Mouse (Mus musculus): ENCODE results near the gene Epha8.

Gene Epha8

GRCm38 (mm10) chr4:136956751-136957446, at the start of gene Epha8:
Gene Epha8, minus strand, starts transcription at chr4:136956816.
- peak; percentile 18 for DNase-seq (ENCODE audit: low spot score)

DNA sequence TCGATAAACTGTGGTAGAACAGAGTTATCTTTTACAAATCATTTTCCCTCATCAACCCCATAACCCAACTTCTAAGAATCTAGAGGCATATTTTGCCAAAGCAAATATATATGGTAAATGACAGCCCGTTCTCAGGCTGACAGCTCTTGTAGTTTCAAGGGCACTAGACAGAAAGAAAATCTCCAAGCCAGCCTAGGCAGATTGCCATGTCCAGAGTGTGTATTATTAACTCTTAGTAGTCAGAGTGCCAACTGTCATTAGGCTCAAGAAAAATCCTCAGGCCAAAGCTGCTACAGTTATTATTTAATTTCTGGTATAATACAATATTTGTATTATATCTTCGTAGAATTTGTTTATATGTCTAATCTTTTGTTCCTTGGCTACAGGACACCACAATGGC, 45.2 kb upstream of the Epha8 start:
- DNase-seq (ENCODE audit: low spot score): no peak

DNA sequence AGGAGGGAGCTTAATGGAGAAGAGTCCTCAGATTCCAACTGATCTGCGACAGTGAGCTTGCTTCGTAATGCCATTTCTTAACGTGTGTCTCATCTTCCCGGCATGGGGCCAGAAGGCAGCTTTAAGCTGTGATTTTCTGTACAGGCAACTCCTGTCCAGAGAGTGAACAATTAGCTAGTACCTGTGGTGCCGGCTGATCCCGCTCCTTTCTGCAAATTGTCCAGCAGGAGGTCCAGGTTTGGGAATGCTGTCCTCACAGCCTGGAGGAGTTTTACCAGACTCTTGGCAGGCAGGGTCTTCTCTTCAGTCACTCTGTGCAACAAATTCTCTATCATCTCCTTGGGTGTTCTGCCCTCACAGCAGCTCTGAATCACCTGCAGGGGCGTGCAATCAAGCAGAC, 44.4 kb upstream of the Epha8 start:
- DNase-seq (ENCODE audit: low spot score): no peak

DNA sequence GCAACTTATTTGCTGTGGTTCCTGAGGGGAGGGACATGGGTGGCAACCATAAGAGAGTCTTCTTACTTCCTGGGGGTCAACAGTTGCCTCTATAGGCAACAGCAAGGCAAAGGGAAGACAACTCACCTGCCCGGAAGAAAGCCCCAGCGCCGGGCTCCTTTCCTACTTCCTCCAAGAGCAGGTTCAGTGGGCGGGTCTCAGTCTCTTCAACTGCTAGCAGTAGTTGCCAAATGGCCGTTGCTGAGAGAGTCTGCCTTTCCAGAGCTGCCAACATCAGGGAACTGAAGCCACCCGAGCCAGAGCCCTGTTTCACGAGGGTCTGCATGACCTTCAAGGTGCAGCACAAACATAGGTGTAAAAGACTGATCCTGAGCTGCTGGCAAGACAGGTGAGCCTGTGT, 41.8 kb upstream of the Epha8 start:
- DNase-seq (ENCODE audit: low spot score): no peak

- no peak for DNase-seq (ENCODE audit: low spot score)
Observed at GRCm38 (mm10) chr4:136997723-136998345, 41.2 kb upstream of the Epha8 start.

GRCm38 (mm10) chr4:136996933-136997332, 40.3 kb upstream of the Epha8 start:
- no peak for DNase-seq (ENCODE audit: low spot score)

GRCm38 (mm10) chr4:136995361-136995760, 38.7 kb upstream of the Epha8 start:
- DNase-seq (ENCODE audit: low spot score): peak; percentile 36

DNA sequence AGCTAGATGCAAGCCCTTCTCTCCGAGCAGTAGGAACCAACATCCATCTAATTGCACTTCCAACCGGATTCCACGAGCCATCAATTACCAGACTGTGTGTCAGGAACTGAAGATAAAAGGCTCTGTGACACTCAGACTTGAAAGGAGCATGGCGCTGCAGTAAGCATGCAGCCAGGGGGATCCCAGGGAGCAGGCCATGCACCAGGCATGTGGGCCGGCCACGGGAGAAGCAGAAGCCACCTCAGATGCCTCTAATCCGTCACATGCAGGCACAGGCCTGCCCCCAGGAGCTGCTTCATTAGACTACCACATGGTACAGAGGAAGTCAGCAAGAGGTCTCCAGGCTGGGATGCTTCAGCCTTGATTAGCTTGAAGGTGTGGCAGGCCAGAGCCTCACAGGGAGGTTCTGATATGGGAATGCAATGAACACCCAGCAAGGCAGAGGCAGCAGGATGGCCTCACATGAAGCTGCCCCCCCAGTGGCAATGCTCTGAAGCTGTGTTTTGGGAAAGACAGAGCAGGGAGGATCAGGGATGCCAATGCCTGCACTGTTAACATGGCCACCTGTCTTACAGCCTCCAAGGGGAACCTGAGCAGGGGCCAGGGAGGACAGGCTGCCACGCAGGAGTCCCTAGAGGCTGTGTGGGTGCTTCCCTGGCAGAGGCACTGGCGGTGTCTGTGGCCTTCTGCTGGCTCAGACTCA, 25.5 kb upstream of the Epha8 start:
- DNase-seq (ENCODE audit: low spot score): no peak

DNA sequence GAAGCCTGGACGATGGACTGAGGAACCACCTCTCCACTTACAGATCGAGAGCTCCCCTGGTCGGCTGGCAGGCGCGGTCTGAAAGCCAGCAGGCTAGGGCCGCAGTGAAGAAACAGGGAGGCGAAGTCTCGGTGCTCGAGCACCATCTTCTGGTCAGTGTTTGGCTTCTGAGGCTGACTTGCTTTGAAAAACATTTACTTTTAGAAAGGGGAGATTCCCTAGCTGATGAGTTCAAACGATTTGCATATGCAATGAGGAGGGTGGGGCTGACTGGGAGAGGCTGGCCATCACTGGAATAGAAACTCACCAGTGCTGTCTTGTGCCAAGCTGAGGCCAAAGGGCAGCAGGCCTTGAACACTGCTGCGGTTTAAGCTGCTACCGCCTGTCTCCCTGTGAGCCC, 24.7 kb upstream of the Epha8 start:
- DNase-seq (ENCODE audit: low spot score): peak; percentile 63

GRCm38 (mm10) chr4:136980921-136981320, 24.3 kb upstream of the Epha8 start:
- no peak for DNase-seq (ENCODE audit: low spot score)

DNA sequence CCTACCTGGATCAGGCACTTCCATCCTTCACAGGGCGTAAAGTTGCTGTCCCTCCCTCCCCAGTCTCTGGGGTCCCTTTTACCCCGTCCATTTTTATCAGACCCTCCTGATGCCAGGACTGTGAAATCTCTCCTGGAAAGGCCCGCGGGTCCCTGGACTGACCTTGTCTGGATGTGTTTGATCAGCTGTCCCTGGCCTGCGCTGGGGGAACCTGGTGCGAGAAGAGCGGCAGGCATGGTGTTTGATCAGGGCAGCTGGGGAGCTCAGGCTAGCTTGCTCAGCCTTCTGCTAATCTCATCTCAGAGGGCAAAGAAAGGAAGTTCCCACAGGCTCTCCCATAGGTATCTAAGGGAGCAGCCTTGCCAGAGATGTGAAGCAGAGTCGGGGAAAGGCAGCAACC, 20.6 kb upstream of the Epha8 start:
- no peak for DNase-seq (ENCODE audit: low spot score)

DNA sequence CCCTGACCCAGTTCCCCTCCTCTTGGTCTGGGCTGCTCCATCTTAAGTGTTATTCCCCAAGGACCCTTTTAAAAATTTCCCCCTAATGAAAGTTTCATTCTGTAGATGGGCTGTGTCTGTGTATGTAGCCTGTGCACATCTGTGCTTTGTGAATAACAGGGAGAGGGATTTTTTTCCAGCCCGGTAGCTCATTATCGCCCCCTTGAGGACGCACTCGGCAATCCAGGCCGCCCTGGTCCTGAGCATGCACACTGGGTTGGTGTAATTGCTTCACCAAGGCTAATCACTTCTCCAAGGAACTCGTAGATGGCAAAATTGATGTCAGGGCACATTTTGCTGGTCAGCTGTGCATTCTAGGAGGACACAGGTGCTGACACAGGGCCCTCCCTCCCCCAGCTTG, 14.3 kb upstream of the Epha8 start:
- DNase-seq (ENCODE audit: low spot score): peak; percentile 48

DNA sequence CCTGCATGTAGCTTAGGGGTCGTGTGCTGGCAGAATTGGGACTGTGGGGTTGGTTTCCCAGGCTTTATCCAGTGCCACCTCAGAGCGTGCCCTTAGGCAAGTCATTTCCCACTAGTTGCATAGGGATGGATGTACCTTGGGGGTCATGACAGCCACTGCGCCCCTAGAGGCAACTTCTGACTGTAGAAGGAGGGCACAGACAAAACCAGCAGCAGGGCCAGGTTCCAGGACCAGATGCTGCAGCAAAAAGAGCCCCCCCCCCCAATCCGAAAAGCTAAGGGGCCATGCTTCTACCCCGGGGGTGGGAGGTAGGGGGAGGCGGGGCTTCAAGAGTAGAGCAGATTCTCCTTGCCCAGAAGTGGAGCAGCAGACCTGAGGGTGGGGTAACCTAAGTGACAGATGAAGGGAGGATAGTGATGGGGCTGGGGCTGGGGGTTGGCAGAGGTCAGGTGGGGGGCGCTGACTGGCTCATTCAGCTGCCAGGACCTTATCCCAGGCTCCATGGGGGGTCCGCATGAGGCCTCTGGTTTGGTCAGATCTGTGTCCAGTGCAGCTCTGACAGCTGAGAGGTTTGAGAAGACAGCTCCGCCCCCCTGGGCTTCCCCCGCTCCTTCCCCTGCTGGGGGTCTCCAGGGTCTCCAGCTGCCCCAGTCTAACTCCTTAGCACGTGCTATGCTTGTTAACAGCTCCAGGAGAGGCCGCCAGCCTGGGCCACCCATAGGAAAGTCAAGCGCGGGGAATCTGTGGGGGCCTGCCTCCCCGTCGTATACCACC, 13.1 kb upstream of the Epha8 start:
- DNase-seq (ENCODE audit: low spot score): no peak

DNA sequence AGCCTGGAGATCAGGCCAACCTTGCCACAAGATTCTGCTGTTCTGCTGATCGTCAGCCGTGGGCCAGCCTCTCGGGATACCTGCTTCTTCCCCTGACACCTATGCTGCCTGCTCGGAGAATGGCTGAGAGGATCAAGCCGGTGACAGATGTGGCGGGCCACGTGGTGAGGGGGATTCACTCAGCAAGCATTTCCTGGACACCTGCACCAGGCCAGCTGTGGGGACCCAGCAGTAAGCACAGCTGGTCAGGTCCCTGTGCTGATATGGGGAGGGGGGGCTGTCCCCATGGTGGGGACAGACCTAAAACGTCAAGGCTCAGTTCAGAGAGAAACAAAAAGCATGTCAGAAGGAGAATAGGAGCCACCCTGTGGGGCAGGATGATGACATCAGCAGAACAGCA, 12.5 kb upstream of the Epha8 start:
- no peak for DNase-seq (ENCODE audit: low spot score)

DNA sequence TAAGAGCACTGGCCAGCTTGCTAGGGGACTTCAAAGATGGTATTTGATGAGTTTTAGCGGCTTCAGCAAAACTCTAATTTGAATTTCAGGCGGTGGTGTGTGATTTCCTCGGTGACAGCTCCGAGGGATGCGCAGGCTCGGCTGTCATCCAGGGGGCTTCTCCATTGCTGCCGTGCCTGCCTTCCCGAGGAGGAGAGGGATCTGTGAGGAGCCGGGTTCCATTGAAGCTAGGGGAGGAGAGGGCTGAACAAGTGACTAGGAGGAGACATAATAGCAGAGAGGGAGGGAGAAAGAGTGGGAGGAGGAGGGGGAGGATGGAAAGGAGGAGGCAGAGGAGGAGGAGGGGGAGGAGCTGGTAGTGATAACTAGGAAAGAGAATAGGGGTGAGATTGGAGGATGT, 10.9 kb upstream of the Epha8 start:
- DNase-seq (ENCODE audit: low spot score): no peak

- no peak for DNase-seq (ENCODE audit: low spot score)
Observed at GRCm38 (mm10) chr4:136966493-136967390, 10.1 kb upstream of the Epha8 start.

DNA sequence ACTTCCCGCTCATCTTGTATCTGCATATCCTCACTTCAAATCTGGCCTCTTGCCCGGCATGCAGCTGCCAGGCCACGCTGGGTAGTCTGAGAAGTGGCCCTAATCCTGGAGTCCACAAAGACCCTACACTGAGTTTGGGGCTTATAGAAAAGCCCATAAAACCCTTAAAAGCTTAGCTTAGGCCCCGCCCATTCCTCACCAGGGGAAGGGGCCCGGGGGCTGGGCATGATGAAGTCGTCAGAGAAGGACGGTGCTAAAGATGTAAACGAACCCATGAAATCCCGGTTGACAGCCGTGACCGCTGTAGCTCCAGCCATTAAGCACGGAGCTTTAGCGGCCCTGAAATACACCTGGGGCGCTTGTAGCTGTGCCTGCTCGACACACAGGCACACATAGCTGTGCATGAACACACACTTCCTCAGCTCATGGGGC, 8.4 kb upstream of the Epha8 start:
- no peak for DNase-seq (ENCODE audit: low spot score)

- DNase-seq (ENCODE audit: low spot score): no peak
Observed at GRCm38 (mm10) chr4:136962447-136962846, 5.8 kb upstream of the Epha8 start.

DNA sequence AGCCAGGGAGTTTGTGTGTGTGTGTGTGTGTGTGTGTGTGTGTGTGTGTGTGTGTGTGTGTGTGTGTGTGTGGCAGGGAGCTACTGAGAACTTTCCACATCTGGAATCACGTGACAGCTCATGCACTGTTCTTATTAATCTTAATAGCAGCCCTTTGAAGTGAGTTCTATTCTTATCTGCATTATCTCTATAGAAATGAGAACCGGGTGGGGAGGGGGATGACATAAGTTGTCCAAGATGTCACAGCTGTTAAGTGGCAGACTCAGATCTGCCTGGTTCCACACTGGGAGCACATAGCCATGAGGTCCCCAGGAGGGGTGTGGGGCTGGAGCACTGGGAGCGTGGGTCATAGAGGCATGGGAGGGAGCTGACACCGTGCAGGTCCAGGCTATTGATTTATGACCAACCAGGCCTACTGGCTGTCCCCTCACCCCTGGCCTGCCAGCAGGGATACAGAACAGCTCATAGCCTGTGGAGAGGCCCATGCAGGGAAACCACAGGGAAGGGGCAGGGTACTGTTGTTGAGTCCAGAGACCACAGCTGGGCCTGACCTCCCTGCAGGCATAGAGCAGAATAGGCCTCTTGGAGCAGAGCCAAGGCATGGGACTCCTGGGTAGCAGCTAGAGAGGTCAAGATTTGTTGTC, 5.1 kb upstream of the Epha8 start:
- DNase-seq (ENCODE audit: low spot score): no peak

GRCm38 (mm10) chr4:136960581-136960980, 4.0 kb upstream of the Epha8 start:
- no peak for DNase-seq (ENCODE audit: low spot score)

GRCm38 (mm10) chr4:136960068-136960467, 3.5 kb upstream of the Epha8 start:
- no peak for DNase-seq (ENCODE audit: low spot score)
